Comparison of ENCODE assay signal across 17 mouse cellular contexts in the genomic region with DNA sequence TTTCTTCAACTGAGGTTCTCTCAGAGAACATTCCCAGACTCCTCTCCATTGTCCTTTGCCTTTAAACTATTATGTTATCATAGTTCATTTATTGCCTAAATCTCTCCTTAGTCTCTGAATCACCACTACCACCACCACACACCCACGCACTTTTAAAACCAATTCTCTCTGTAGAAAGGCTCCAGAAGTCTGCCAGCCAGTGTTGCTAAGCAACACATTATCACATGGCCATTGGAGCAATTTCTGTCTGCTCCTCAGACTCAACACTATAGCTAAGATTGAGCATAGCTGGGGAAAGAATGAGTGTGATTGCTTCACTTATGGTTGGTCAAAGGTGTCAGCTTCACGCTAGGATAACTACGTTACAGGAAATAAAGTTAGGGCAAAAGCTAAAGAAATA. TPM values are rescaled to one million over a fixed set of nuclear protein-coding genes. Genes with fewer than 3 reads are reported as not detected.
DNase-seq lines count a peak whose midpoint lies in the region; ATAC-seq lines count a peak whose summit lies in the region.
"Had no signal": no experiment of that assay in that cellular context is flagged by ENCODE, and none has a peak within 500 bp of the region (broad histone marks: within the 10 kb centered on the region; RNA-seq: fewer than 3 reads in every experiment).

No protein-coding gene starts in this region.

- H3K4me3 ChIP-seq in midbrain, embryonic 14.5 days (replicated peaks; ENCODE audit: low read depth, low read length) = no peak overlapping the region
- no peak overlapping the region for H3K4me3 ChIP-seq in midbrain, embryonic 11.5 days (ENCODE audit: low read depth, low read length)
- H3K4me3 ChIP-seq in heart, embryonic 10.5 days = no peak overlapping the region
- H3K4me3 ChIP-seq: limb, embryonic 13.5 days; lung, embryonic 15.5 days had no signal

- H3K9me3 ChIP-seq in midbrain, embryonic 14.5 days (ENCODE audit: control insufficient read depth, low read length) = no peaks in the 10 kb centered on the region
- H3K9me3 ChIP-seq in midbrain, embryonic 11.5 days (ENCODE audit: control insufficient read depth, low read length) = no peaks in the 10 kb centered on the region
- no peaks in the 10 kb centered on the region for H3K9me3 ChIP-seq in heart, embryonic 10.5 days
- H3K9me3 ChIP-seq: limb, embryonic 13.5 days; lung, embryonic 15.5 days had no signal

- H3K9ac ChIP-seq in midbrain, embryonic 14.5 days (replicated peaks; ENCODE audit: low read length) = no peak overlapping the region
- H3K9ac ChIP-seq in midbrain, embryonic 11.5 days (ENCODE audit: low read length) = no peak overlapping the region
- H3K9ac ChIP-seq: limb, embryonic 13.5 days; lung, embryonic 15.5 days had no signal

- H3K4me1 ChIP-seq in midbrain, embryonic 14.5 days (ENCODE audit: control insufficient read depth, insufficient read depth, low read length) = no peaks in the 10 kb centered on the region
- no peaks in the 10 kb centered on the region for H3K4me1 ChIP-seq in midbrain, embryonic 11.5 days (ENCODE audit: control insufficient read depth, insufficient read depth, low read length)
- no peaks in the 10 kb centered on the region for H3K4me1 ChIP-seq in heart, embryonic 10.5 days
- H3K4me1 ChIP-seq: limb, embryonic 13.5 days; lung, embryonic 15.5 days had no signal

- WGBS in midbrain, embryonic 14.5 days = 53% methylated on average over 3 of the region's 3 CpGs
- WGBS in midbrain, embryonic 11.5 days = 74% methylated on average over 3 of the region's 3 CpGs
- 72% methylated on average over 3 of the region's 3 CpGs for WGBS in heart, embryonic 10.5 days

- no peak overlapping the region for H3K4me2 ChIP-seq in midbrain, embryonic 14.5 days (ENCODE audit: low read length)
- no peak overlapping the region for H3K4me2 ChIP-seq in midbrain, embryonic 11.5 days
- H3K4me2 ChIP-seq: limb, embryonic 13.5 days; lung, embryonic 15.5 days had no signal

- DNase-seq in adrenal gland, adult 2 months = peak; percentile 4
- DNase-seq in adrenal gland, postnatal 10 days = no peak
- peak; percentile 51 for DNase-seq in midbrain, embryonic 14.5 days
- DNase-seq in midbrain, embryonic 11.5 days (ENCODE audit: low spot score, missing footprints) = no peak
- peak; percentile 20 for DNase-seq in layer of hippocampus, adult 9-10 months (ENCODE audit: low spot score)
- DNase-seq in right cerebral cortex, postnatal 25 days = peak; percentile 5
- DNase-seq in heart, embryonic 10.5 days (ENCODE audit: low spot score) = no peak
- DNase-seq in cerebellum, postnatal 4 days (ENCODE audit: low spot score in 2 of 2) = no peak
- DNase-seq: adrenal gland, postnatal 14 days; cerebellum, adult 2 months; gastrocnemius, postnatal 14 days; heart, postnatal 10 days; kidney, adult 9 months had no signal

- ATAC-seq in midbrain, embryonic 14.5 days (ENCODE audit: low FRiP score, low TSS enrichment) = no peak
- no peak; the same call in 1 of the 2 replicates for ATAC-seq in midbrain, embryonic 11.5 days (ENCODE audit: low FRiP score)

- no peaks in the 10 kb centered on the region for H3K36me3 ChIP-seq in midbrain, embryonic 14.5 days (ENCODE audit: control insufficient read depth, insufficient read depth, low read length)
- no peaks in the 10 kb centered on the region for H3K36me3 ChIP-seq in midbrain, embryonic 11.5 days (ENCODE audit: control insufficient read depth, insufficient read depth, low read length)
- H3K36me3 ChIP-seq in heart, embryonic 10.5 days = no peaks in the 10 kb centered on the region
- H3K36me3 ChIP-seq: limb, embryonic 13.5 days; lung, embryonic 15.5 days had no signal

- H3K27me3 ChIP-seq in midbrain, embryonic 14.5 days (ENCODE audit: control insufficient read depth, insufficient read depth, low read length) = no peaks in the 10 kb centered on the region
- H3K27me3 ChIP-seq in midbrain, embryonic 11.5 days (ENCODE audit: control insufficient read depth, insufficient read depth, low read length) = no peaks in the 10 kb centered on the region
- no peaks in the 10 kb centered on the region for H3K27me3 ChIP-seq in heart, embryonic 10.5 days (ENCODE audit: insufficient read depth, poor library complexity, severe bottlenecking)
- H3K27me3 ChIP-seq: lung, embryonic 15.5 days had no signal

- H3K27ac ChIP-seq in midbrain, embryonic 14.5 days (replicated peaks; ENCODE audit: low read depth, low read length) = no peak overlapping the region
- no peak overlapping the region for H3K27ac ChIP-seq in midbrain, embryonic 11.5 days (ENCODE audit: low read depth, low read length)
- H3K27ac ChIP-seq in heart, embryonic 10.5 days = no peak overlapping the region
- H3K27ac ChIP-seq: limb, embryonic 13.5 days; lung, embryonic 15.5 days; stomach, postnatal 0 days had no signal

RNA-seq across cellular contexts. Expression of a gene that starts 59.3 kb away (rescaled TPM):
- total RNA-seq in adrenal gland, adult 2 months (2021) = not detected
- polyA plus RNA-seq in adrenal gland, adult 2 months (2012; rRNA removed) = not detected in 2 replicates
- total RNA-seq in adrenal gland, postnatal 10 days (2021) = not detected
- not detected in 2 replicates for polyA plus RNA-seq in midbrain, embryonic 14.5 days (2014; fragmentation: Nextera tagmentation; extraction: Ambion mirVana)
- not detected in 2 replicates for polyA plus RNA-seq in midbrain, embryonic 11.5 days (2014; fragmentation: Nextera tagmentation; extraction: Ambion mirVana)
- polyA plus RNA-seq in heart, embryonic 10.5 days (2016; fragmentation: Nextera tagmentation; extraction: Ambion mirVana) = 0.36 and 0.48 TPM in 2 replicates
- total RNA-seq: adrenal gland, postnatal 14 days; gastrocnemius, postnatal 14 days; heart, postnatal 10 days had no signal
- polyA plus RNA-seq: embryonic facial prominence, embryonic 14.5 days; limb, embryonic 13.5 days; lung, embryonic 15.5 days; stomach, postnatal 0 days had no signal

Comparison
In these comparisons a context has a peak if more than half of its experiments do, and no peak if none do; other contexts are left out.
1. DNase-seq: peak in adrenal gland, adult 2 months (single experiment), midbrain, embryonic 14.5 days (single experiment), layer of hippocampus, adult 9-10 months (single experiment) and right cerebral cortex, postnatal 25 days (single experiment); none in adrenal gland, postnatal 10 days (single experiment), midbrain, embryonic 11.5 days (single experiment), heart, embryonic 10.5 days (single experiment) and cerebellum, postnatal 4 days (0 of 2).